Mouse (Mus musculus) heart, adult 8-10 months (tissue): Measurements from ENCODE around the gene Gpsm2. TPM values are rescaled to one million over a fixed set of nuclear protein-coding genes. Genes with fewer than 3 reads are reported as not detected.
"Not testable (repeated sequence)": the region's sequence is repeated elsewhere in the genome, so short reads cannot be mapped to it uniquely, and the experiment has no call there.

Experiments
- DNase-seq: peaks from one replicate; pipeline ENCODE4 v3.0.0; 2022; ENCODE audit warnings: low spot score
- total RNA-seq, 4 experiments: library from RNA; stranded (reverse); gene quantifications; 2 replicates each; pipeline ENCODE4 v1.2.4; 2022

Gpsm2 gene
- total RNA-seq, 4 experiments from 2014 or later, result 0.41 to 1.3 (median 0.61) TPM

DNA sequence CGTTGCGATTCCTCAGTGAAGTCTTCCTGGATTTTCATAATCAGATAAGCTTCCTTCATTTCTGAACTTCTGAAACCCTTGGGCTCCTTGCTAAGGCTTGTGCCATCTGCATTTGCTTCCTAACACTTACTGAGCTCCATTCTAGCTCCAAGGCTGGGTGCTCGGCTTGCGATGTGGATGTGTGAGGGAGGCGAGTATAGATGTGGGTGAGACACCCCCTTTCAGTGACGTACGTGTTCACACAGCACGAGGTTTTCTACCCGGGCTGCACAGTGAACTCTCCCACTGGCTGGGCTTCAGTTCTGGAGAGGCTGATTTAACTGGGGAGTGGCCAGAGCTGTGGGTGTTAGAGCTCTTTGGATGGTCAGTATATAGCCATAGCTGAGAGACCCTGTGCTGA lies 63.5 kb downstream of the Gpsm2 start:
- DNase-seq, result no peak

DNA sequence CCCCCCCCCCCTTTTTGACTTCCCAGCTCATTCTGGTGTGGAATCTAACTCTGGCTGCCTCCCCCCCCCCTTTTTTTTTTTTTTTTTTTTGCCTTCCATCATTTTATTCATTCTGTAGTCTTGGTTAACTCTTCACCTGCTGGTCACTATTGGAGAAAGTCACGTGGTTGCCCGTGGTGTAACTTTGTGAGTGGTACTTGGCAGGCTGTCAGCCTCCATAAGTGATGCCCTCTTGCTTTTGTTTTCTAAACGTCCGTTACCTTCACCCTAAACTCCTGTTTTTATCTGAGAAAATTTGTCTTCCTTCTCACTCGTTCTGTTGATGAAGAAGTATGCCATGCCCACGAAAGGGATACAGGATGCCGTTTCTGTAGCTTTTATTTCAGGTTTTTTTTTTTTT lies 66.6 kb downstream of the Gpsm2 start:
- no peak for DNase-seq

GRCm38 (mm10) chr3:108654566-108654965 lies 67.5 kb downstream of the Gpsm2 start:
- DNase-seq, result no peak

DNA sequence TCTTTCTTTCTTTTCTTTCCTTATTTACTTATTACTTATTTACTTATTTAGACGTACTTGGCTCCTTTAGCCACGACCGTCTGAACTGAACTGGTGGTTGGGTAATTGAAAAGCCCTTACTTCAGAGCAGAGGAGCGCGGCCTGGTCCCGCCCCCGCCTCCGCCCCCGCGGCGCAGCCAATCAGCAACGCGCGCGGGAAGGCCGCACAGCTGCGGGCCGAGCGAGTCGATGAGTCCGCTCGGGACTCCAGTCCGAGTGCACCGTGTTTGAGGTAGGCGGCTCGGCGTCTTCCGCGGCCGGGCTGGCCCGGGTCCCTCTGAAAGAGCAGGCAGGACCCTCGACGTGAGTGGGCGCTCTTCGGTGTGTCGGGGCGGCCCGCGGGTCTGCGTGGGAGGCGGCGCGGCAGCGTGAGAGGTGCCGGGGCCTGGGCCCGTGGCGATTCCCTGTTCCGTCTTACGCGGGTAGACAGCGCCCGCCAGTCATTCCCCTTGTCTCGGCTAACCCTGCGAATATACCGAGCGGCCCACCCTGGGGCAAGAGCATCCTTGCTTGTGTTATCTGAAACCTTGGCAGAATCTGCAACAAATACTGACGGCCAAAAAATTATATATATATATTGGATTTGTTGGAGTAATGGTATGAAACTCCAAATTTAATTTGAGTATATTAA lies 68.3 kb downstream of the Gpsm2 start, which contains the start of gene Clcc1:
Gene Clcc1 (plus strand): TSS at position 204 of the 670 bp plus-strand sequence.
- DNase-seq, result peak; percentile 95

- DNase-seq, result no peak
Measured at GRCm38 (mm10) chr3:108652866-108653642, 69.1 kb downstream of the Gpsm2 start.

DNA sequence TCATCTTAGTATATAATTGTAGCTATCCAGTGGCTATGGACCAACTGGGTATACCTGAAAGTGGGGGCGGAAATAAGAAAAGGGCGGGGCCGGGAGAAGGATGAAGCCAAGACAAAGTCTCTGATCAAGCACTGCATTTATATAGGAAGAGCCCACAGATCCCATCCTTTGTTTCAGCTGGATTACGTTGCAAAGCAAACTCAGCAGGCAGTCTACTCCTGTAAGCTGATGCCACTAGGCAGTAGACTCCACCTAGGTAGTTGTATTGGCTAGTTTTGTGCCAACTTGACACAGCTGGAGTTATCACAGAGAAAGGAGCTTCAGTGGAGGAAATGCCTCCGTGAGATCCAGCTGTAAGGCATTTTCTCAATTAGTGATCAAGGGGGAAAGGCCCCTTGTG lies 74.4 kb downstream of the Gpsm2 start:
- not testable (repeated sequence) for DNase-seq

DNA sequence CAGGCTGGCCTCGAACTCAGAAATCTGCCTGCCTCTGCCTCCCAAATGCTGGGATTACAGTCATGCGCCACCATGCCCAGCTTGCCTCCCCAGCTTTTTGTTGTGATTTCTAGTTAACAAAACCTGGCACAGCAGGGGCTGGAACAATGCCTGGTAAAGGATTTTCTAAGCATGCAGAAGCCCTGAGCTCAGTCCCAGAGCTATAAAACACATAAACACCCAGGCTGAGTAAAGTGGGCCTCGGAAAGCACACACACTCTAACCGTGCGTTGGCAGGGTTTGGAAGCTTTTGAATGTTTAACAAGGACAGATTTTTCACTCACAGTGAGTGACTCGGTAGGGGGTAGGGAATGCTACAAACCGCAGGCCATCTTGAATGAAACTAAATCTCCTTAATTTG lies 76.1 kb downstream of the Gpsm2 start:
- no peak for DNase-seq

- DNase-seq, result no peak
Measured at GRCm38 (mm10) chr3:108644856-108645255, 77.3 kb downstream of the Gpsm2 start.

DNA sequence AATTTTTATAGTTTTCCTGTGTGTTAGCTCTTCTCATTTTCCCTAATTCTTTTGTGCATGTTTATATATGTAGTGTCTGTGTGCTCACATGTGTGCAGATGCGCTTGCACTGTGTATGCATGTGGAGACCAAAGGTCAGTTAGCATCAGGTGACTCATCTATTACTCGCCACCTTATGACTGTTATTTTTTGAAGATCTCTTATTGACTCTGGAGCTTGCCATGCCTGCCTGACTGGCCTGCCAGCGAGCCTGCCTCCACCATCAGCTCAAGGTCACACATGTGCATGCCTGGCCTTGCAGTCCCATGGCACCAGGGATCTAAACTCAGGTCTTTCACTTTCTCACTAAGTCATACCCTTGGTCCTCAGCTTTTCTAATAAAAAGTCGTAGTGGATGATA lies 81.1 kb downstream of the Gpsm2 start:
- DNase-seq, result no peak

GRCm38 (mm10) chr3:108639412-108639811 lies 82.7 kb downstream of the Gpsm2 start:
- no peak for DNase-seq

DNA sequence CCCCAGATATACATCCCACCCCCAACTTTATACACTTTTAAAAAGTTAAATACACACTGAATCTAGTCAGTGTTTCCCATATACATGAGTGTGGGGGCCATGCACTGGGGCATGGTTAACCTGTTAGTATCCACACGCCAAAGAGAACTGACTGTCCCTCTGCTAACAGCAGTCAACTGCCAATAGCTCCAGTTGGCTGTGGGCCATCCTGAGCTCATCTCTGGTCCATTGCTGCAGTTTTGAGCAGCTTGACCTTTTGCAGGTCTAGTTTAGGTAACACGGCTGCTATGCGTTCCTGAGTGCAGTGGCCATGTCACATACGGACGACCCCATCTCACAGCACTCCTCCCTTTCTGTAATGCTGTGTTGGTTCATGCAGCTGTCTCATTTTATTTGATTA lies 87.3 kb downstream of the Gpsm2 start:
- DNase-seq, result no peak

Other genes with a start within 250 kb of the Gpsm2 start
- gene 1700013F07Rik, start 188.2 kb downstream of the Gpsm2 start, total RNA-seq, result not detected
- gene 5330417C22Rik, start 185.8 kb downstream of the Gpsm2 start, total RNA-seq, result under 1 TPM in 2 of 4 experiments, not detected in 2; 0.16 to 0.20 TPM
- gene Tmem167b, start 159.8 kb downstream of the Gpsm2 start, total RNA-seq, result 10 to 100 TPM; 28.6 to 29.7 (median 29.1) TPM
- 10 to 100 TPM; 13.2 to 17.9 (median 15.8) TPM for gene Taf13, start 150.6 kb downstream of the Gpsm2 start, total RNA-seq
- 10 to 100 TPM in 2 of 4 experiments, 1 to 10 TPM in 2; 7.2 to 10.3 (median 8.9) TPM for gene Wdr47, start 131.0 kb downstream of the Gpsm2 start, total RNA-seq
- 10 to 100 TPM; 40.5 to 51.6 (median 47.0) TPM for gene Clcc1, start 68.4 kb downstream of the Gpsm2 start, total RNA-seq
- under 1 TPM in 1 of 4 experiments, not detected in 3; 0.16 TPM for gene Aknad1, start 17.3 kb upstream of the Gpsm2 start, total RNA-seq
- 10 to 100 TPM; 16.7 to 27.6 (median 21.9) TPM for gene Stxbp3, start 118.2 kb upstream of the Gpsm2 start, total RNA-seq
- gene Fndc7, start 167.7 kb upstream of the Gpsm2 start, total RNA-seq, result under 1 TPM in 1 of 4 experiments, not detected in 3; 0.06 TPM
- 10 to 100 TPM; 14.1 to 18.6 (median 17.4) TPM for gene Prpf38b, start 189.4 kb upstream of the Gpsm2 start, total RNA-seq
- not detected for gene Henmt1, start 217.6 kb upstream of the Gpsm2 start, total RNA-seq
- gene Gm9857, start 218.1 kb upstream of the Gpsm2 start, total RNA-seq, result not detected